Mouse (Mus musculus): ENCODE measurements around the gene Fahd1. TPM values are rescaled to one million over a fixed set of nuclear protein-coding genes. Genes with fewer than 3 reads are reported as not detected.
A peak's percentile ranks its signal among the peaks of the same experiment; 100 is the strongest.

The Fahd1 gene
- total RNA-seq, 2 experiments from 2014 or later = 58.0 to 71.4 TPM

DNA sequence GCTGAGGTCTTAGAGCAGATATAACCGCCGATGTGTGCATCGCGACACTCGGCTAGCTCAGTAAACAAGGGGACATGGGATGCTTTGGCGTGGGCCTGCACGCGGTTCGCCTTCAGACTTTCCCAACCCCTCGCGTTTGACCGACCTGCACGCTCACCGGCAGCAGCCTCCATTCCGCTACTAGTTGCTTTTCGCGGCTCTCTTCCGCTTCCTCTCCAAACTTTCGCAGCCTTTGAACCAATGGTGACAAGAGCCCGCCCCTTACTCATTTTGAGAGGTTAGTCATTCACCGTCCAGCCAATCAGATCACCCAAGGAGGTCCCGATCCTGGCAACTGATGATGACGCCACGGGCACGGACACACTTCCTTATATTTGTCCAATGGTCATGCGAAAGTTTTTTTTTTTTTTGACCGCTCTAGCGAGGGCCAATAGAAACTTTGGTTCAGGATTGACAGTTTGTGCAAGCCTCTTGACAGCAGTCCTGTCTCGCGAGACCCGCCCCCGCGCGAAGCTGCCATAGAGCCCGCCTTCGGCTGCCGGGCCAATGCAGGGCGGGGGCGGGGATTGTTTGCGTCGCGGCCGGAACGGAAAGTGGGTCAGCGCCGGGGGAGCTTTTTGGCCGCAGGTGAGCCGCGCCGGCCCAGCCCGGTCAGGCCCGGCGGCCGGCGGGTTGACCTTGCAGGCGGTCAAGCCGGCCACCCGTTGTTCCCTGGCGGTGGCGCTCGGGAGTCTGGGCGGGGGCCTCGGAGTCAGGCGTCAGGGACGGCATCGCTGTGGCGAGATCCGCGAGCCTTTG, 36.2 kb upstream of the Fahd1 start, which contains the start of the genes Nubp2 and Spsb3:
Gene Nubp2 (minus strand): TSS at position 216 of the 798 bp plus-strand sequence.
Gene Spsb3 (plus strand): TSS at position 510 of the 798 bp plus-strand sequence.
- ATAC-seq (replicated peaks; ENCODE audit: low FRiP score, poor library complexity, severe bottlenecking) = peak; percentile 88

DNA sequence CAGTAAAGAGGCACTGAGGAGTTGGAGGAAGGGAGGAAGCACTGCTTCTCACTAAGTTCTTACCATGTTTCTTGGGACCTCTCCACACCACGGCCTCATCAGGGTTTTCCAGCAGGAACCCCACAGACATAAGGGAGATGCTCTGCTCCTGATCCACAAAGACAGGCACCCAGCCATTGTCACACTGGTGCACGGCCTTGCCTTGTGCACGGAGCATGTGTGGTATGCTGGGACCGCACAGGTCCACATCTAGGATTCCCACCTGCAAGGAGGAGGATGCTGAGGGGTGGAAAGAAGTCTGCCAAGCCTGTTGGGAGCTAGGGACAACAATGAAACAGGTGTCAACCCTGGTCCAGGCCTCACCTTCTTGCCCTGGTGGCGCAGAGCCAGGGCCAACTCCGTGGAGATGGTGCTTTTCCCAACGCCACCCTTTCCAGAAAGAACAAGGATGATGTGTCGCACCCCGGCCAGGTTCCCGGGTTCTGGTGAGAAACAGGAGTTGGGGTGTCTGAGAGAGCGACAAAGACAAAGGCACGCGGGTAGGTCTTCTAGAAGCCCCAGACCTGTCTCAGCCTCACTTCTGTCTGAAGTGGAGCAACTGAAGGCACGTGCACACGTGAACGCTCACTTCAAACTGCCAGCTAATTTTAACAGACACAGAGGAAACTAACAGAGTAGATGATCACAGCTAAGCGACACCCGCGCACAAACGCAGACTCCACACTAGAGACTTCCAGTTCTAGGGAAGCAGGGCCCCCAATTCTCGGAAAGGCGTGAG, 35.4 kb upstream of the Fahd1 start:
- no peak for ATAC-seq (replicated peaks; ENCODE audit: low FRiP score, poor library complexity, severe bottlenecking)

DNA sequence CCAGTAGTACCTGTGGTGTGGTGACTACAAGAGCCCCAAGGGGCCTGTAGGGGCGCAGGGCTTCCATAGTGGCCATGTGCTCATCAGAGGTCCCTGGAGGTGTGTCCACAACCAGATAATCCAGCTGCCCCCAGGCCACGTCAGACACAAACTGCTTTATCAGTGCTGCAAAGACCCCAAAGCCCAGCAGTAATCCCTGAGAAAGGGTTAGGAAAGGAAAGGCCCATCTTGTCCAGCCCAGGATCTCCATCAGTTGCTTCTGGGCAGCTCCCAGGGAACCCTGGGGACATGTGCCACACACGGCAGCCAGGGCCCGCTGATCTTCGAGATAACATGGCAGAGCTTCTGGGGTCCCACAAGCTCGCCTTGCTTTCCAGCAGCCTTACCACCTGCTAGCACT, 34.2 kb upstream of the Fahd1 start:
- no peak for ATAC-seq (replicated peaks; ENCODE audit: low FRiP score, poor library complexity, severe bottlenecking)

DNA sequence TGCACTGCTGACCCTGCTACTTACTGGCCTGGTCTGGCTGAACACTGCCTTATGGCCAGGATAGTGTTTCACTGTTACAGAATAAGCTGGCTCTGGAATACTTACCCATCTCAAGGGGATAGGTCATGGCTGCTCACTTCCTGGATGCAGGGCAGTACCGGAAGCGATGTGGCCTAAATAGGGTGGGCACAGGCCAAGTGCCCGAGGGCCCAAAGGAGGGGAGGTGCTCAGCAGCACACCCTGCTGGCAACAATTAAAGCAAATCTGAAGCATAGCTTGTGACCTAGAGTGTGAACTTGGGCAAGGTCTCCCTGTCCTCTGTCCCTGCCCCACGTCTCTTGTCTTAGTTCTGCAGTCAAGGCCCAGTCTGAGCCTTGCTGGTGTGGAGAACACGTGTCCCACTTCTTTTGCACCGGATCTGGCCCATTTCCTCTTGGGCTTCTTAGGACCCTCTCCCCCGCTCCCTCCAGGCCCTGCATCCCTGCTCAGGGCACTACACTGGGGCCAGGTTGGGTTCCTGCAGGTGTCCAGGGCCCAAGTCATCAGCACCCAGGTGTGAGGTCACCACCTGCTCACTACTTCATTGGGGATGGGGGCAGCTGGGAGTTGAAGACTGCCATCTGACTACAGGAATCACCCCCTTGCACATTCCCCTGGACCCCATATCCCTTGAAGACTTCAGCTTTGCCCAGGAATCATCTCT, 31.7 kb upstream of the Fahd1 start:
- ATAC-seq (replicated peaks; ENCODE audit: low FRiP score, poor library complexity, severe bottlenecking) = peak; percentile 20; the same call in 1 of the 2 replicates

DNA sequence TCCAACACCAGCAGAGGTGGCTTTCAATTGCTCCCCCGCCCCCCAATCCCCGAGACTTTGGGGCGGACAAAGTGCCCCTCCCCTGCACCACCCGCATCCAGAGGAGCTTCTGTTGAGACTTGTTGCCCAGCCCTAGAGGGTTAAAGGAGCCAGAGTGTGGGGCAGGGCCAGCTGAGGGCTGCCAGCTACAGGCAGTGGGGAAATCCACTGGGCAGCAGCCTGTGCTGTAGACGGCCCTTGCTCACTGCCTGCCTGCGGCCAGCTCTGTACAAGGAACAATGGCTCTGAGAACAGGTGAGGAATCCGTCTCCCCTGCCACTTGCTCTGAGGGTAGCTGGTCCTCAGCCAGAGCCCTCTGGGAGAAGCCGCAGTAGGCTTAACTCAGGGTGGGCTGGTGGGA, 28.4 kb upstream of the Fahd1 start:
- ATAC-seq (replicated peaks; ENCODE audit: low FRiP score, poor library complexity, severe bottlenecking) = no peak

DNA sequence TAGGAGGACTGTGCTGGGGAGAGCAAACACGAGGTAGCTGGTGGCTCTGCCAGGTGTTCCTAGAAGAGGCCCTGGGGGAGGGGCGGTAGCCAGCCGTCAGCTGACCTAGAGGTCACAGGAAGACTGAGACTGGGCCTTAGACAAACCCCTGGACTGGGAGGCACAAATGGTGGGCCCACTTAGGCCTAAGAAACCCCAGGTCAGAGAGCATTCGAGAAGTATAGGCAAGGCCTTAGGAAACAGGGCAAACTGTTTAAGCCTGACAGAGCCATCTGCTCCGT, 27.9 kb upstream of the Fahd1 start:
- no peak for ATAC-seq (replicated peaks; ENCODE audit: low FRiP score, poor library complexity, severe bottlenecking)

DNA sequence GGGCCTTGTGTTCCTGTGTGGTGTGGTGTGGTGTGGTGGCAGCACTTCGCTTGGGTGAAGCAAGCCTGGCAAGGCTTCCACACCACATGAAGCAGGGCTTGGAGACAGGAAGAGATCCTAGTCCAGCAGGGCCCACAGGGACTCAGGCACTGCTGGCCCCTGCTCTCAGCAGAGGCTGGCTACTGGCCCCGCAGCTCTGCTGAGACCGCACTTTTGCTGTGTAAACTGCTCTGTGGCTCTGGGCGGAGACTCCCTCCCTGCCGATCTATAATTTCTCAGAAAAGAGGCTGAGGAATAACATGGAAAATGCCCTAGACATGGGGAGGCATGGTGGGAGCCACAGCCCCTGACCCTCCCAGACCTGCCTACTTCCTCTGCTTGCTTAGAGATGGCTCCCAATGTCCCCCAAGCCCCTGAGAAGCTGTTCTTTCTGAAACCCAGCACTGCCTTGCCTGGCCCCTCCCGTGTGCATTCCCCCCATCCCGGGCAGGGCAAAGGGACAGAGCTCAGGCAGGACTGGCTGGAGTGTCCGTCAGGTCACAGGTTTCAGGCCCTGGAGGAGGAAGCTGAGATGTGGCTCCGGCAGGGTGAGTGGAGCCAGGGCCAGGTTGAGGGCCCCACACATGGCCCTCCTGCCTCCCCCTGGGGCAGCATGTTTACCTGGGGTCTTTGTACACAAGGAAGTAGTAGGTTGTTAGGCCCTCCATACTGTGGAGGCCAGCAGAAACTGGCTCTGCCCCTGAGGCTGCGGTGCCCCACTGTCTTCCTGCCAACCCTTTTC, 27.4 kb upstream of the Fahd1 start:
- ATAC-seq (replicated peaks; ENCODE audit: low FRiP score, poor library complexity, severe bottlenecking) = no peak

DNA sequence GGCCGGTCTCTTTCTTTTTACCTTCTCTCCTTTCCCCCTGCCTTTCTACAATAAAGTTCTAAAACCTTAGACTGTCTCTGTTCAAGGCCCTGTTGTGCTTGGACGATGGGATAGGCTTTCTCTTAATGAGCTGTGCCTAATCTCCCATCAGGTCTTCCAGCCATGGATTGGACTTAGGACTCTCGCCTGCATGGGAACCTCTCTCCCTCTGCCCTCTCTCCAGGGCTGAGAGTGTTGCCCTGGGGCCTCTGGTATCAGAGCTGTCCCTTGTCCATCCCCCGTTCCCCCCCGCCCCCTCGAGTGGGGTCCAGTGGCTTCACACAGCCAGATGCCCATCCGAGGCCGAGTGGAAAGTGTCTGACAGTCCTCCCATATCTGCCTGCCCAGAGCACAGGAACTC, 24.8 kb upstream of the Fahd1 start:
- ATAC-seq (replicated peaks; ENCODE audit: low FRiP score, poor library complexity, severe bottlenecking) = no peak

DNA sequence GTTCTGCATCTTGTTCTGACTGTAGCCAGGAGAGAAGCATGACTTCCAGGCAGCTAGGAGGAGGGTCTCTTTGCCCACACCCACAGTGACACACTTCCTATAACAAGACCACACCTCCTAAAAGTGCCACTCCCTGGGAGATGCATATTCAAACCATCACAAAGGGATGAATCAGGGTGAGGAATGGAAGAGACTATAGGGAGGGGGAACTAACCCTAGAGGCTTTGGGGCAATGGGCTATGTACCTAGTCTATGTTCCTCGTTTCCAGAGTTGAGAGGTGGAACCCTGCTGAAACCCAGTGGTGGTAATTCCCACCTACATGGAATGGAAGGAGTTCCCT, 24.2 kb upstream of the Fahd1 start:
- ATAC-seq (replicated peaks; ENCODE audit: low FRiP score, poor library complexity, severe bottlenecking) = no peak

DNA sequence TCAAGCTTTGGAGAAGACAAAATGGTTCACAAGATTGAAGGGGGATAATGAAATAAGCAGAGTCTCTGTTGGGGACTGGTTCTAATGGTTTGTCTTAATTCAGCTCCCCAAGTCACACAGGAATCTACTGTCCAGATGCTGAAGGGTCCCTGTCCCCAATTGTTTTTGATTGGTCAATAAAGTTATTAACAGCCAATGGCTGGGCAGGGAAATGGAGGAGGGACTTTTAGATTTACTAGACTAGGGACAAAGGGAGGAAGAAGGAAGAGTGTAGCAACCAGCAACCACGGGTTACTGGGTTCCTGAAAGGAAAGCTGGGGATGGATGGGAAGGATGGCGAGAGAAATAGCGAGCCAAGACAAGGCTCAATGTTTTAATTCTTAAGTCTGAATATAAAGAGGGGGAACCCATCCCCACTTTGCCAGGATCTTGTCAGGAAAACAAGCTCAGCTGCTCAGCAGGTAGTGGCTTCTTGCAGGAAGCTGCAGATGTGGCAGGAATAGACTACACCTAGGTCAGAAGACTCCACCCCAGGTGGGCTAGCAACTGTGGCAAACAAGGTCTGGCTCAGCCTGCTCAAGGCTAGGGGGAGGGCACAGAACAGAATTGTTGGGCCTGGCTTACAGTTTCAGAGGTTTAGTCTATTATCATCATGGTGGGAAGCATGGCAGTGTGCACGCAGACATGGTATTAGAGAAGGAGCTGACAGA, 23.7 kb upstream of the Fahd1 start:
- ATAC-seq (replicated peaks; ENCODE audit: low FRiP score, poor library complexity, severe bottlenecking) = no peak

DNA sequence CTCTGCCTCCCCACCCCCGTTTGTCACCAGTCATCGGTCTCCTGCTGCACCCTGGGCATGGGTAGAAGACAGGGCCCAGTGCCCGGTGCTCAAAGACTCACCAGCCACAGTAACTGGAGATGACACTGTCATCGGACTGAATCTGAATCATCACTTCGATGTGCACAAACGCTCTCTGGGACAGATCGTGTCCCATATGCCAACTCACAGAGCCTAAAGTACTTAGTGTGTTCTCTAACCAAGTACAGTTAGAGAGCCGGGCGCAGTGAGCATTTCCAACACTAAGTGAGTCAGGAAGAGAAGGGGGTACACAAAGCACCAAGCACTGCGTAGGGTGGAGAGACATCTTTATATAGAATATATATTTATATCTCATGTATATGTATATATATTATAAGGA, 17.8 kb upstream of the Fahd1 start:
- no peak for ATAC-seq (replicated peaks; ENCODE audit: low FRiP score, poor library complexity, severe bottlenecking)

DNA sequence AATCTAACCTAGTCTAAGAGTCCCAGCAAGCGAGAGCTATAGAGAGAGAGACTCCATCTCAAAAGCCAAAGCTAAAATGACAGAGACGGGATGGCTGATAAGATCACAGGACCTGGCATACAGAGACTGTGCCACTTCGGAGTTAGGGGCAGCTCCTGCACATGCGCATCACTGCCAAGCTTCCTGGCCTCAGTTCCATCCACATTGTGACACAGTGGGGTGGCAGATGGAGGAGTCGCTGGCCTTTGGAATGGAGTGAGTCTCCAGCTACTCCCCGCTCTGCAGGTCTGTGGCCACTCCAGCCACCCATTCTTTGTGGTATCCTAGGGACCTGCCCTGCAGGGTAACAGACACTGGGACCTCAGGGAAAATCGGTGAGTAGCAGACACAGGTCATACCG, 15.6 kb upstream of the Fahd1 start, which contains the start of gene Igfals:
Gene Igfals (plus strand): TSS at position 222 of the 400 bp plus-strand sequence.
- ATAC-seq (replicated peaks; ENCODE audit: low FRiP score, poor library complexity, severe bottlenecking) = no peak

DNA sequence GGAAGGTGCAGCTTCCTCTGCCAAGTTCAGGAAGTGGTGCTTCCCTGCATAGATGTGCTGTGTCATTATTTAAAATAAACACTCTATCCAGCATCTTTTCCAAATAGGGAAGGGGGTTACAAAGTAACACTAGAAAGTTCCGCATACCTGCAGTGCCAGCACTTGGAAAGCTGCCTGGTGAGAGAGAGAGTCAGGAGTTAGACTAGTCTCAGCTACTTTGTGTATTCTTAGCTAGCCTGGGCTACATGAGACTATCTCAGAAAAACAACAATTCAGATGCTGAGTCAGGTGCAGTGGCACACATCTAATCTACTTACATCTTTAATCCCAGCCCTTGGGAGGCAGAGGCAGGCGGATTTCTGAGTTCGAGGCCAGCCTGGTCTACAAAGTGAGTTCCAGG, 11.6 kb upstream of the Fahd1 start:
- ATAC-seq (replicated peaks; ENCODE audit: low FRiP score, poor library complexity, severe bottlenecking) = no peak

DNA sequence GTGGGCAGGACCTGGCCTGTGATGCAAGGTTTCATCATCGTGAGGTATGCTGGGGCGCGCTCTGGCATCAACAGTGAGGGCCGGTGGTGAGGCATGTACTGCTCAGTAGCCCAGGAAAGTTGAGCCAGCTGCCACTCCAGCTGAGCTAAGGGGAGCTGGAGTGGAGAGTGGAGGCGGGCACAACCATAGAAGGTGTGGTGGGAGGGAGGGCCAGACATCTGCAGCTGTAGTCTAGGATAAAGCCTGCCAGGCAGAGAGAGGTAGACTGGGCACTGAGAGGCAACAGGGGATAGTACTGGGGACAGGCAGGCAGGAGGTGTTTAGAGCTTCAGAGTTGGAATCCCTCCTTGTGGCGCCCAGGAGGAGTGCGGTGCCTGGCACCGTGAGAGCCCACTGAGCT, 9.9 kb upstream of the Fahd1 start:
- peak; percentile 74 for ATAC-seq (replicated peaks; ENCODE audit: low FRiP score, poor library complexity, severe bottlenecking)

DNA sequence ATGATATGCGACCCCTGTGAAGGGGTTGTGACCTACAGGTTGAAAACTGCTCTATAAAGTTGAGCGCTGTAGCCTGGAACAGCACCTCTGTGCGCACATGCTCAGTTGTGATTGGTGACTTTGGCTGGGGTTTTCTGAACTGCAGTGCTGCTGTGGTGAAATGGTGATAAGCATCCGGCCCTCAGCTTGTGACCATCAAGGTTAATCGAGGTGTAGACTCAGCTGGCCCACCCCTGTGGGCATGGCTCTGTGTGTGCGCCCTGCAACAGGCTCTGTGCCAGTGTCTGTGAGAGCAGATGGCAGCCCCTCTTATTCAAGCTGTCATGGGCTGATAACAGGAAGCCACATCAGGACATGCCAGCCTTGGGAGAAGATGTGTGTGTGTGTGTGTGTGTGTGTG, 8.8 kb upstream of the Fahd1 start:
- ATAC-seq (replicated peaks; ENCODE audit: low FRiP score, poor library complexity, severe bottlenecking) = peak; percentile 82

DNA sequence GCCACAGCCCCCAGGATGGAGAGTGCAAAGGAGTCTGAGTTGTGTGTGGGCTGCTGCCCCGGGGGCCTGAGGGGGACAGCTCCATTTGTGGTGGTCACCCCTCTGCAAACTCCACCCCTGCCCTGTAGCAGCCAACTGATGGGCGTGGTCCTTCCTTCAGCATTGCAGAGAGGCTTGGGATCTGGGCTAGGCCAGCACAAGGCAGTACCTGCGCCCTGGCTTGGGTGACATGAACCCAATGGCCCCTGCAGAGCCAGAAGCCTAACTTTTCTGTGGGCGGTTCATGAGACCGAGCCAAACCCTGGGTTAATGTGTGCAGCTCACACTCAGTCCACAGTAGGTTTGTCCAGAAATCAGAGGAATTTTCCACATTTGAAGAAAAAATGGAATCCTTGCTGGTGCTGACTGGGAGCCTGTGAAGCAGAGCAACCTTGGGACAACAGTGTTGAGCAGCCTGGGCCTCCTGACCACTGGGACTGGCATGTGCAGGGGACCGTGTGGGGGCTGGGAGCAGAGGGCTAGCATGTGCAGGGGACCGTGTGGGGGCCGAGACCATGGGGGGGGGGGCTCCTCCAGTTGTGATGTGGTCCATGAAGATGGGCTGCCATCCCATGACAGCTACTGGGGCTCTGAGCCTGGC, 7.8 kb upstream of the Fahd1 start:
- ATAC-seq (replicated peaks; ENCODE audit: low FRiP score, poor library complexity, severe bottlenecking) = peak; percentile 45

DNA sequence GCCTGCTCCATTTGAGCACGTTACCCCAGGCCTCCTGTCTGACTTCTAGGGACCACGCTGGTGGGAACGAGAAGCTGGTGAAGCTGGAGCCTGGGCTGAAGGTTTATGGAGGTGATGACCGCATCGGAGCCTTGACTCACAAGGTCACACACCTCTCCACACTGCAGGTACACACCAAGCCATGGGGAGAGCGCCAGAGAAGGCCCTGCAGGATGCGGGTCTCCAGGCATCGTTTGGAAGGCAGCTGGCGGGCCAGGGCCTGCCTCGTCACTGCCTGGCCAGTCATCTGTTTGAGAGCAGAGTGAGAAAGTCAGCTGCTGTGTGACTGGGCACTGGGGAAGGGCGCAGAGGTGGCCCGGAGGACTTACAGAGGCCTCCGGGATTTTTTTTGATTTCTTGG, 6.4 kb upstream of the Fahd1 start:
- ATAC-seq (replicated peaks; ENCODE audit: low FRiP score, poor library complexity, severe bottlenecking) = no peak

DNA sequence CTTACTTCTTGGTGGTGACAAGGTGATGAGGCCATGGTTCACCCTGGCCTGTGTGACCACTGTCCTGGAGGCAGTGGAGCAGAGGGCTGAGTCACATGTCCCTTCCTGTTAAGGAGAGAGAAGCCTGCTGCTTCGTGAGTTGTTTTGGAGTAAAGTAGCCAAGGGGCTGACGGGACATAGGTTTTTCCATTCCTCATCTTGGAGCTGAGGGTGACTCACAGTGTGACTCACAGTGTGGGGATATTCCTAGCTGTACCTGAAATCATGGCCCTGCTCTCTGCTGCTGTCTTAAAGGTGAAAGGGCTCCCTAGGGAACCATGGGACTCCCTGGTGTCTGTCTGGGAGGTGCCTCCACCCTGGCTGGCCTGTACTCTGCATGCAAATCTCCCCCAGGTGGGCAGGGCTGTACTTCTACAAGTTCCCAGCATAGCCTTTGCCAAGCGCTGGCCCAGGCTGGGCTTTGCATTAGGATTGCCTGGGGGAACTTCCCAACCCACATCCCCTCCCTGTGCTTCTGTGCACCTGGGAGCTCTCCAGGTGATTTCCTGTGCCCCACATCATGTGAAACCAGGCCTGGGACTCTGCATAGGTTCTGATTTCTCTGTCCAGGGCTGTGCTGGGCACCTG, 5.8 kb upstream of the Fahd1 start:
- ATAC-seq (replicated peaks; ENCODE audit: low FRiP score, poor library complexity, severe bottlenecking) = no peak
